Mouse (Mus musculus) embryonic facial prominence, embryonic 13.5 days (tissue): ENCODE results near the gene Iffo1. TPM values are rescaled to one million over a fixed set of nuclear protein-coding genes. Genes with fewer than 3 reads are reported as not detected.
"Not testable (repeated sequence)": the region's sequence is repeated elsewhere in the genome, so short reads cannot be mapped to it uniquely, and the experiment has no call there.

Source experiments
- ATAC-seq: fragments of 200-750 bp; cut with Nextera tagmentation; 2 replicates; pipeline ENCODE4 v1.8.0; 2017; ENCODE audit warnings: low read depth; ENCODE audit not compliant: insufficient number of reproducible peaks, insufficient read depth, low FRiP score, low TSS enrichment
- H3K27ac ChIP-seq: fragments of 300-500 bp; sonication (generic); 2 replicates; pipeline ENCODE4 v1.5.1; 2015; ENCODE audit warnings: moderate library complexity, mild to moderate bottlenecking, inconsistent platforms
- H3K27me3 ChIP-seq: fragments of 300-500 bp; sonication (generic); 2 replicates; pipeline ENCODE4 v1.6.1; 2015; ENCODE audit warnings: mild to moderate bottlenecking, inconsistent platforms
- H3K36me3 ChIP-seq: fragments of 300-500 bp; sonication (generic); 2 replicates; pipeline ENCODE4 v1.6.1; 2015; ENCODE audit warnings: mild to moderate bottlenecking, inconsistent platforms
- H3K4me1 ChIP-seq: fragments of 300-500 bp; sonication (generic); 2 replicates; pipeline ENCODE4 v1.6.1; 2015; ENCODE audit warnings: inconsistent platforms
- H3K4me2 ChIP-seq: fragments of 300-500 bp; sonication (generic); 2 replicates; pipeline ENCODE4 v1.6.1; 2015; ENCODE audit warnings: moderate library complexity, mild to moderate bottlenecking, inconsistent platforms
- H3K4me3 ChIP-seq: fragments of 300-500 bp; sonication (generic); 2 replicates; pipeline ENCODE4 v1.5.1; 2015; ENCODE audit warnings: mild to moderate bottlenecking, inconsistent platforms
- H3K9ac ChIP-seq: fragments of 300-500 bp; sonication (generic); 2 replicates; pipeline ENCODE4 v1.6.1; 2015; ENCODE audit warnings: mild to moderate bottlenecking, inconsistent platforms
- H3K9me3 ChIP-seq: fragments of 300-500 bp; sonication (generic); 2 replicates; pipeline ENCODE4 v1.6.1; 2016; ENCODE audit warnings: inconsistent platforms
- WGBS: fragments of 180-500 bp; shearing (Covaris S2); methylation state at CpG from one replicate; pipeline ENCODE4 v1.1.7; 2015; ENCODE audit warnings: mixed read lengths; 5-methylcytosine and 5-hydroxymethylcytosine counted together
- polyA plus RNA-seq: library from polyadenylated mRNA; unstranded; fragments of >200 nt; fragmentation: Nextera tagmentation; extraction: Ambion mirVana; gene quantifications from 2 replicates; pipeline ENCODE4 v1.2.1, GENCODE M21; 2015

Iffo1 gene
- polyA plus RNA-seq, 1 experiment from 2014 or later, result 17.6 TPM

DNA sequence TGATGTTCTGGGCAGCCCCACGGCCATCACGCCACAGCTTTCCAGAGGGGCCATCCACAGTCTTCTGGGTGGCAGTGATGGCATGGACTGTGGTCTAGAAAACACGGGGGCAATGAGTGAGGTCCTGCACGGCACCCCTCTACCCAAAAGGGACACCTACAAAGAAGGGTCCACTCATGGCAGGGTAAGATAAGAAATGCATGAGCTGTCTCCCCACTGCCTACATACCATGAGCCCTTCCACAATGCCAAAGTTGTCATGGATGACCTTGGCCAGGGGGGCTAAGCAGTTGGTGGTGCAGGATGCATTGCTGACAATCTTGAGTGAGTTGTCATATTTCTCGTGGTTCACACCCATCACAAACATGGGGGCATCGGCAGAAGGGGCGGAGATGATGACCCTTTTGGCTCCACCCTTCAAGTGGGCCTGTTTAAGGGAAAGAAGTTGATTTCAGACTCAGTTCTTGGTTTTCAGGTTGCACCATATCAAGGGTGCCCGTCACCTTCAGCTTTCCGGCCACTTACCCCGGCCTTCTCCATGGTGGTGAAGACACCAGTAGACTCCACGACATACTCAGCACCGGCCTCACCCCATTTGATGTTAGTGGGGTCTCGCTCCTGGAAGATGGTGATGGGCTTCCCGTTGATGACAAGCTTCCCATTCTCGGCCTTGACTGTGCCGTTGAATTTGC lies 17.7 kb downstream of the Iffo1 start:
- ATAC-seq, H3K9me3 ChIP-seq, H3K27ac ChIP-seq, H3K4me3 ChIP-seq, H3K9ac ChIP-seq, H3K27me3 ChIP-seq: not testable (repeated sequence)
- peaks cover 49% of the 10 kb centered on the region for H3K4me1 ChIP-seq
- peaks cover 63% of the 10 kb centered on the region for H3K36me3 ChIP-seq
- WGBS, result 69% methylated on average over 13 of the region's 16 CpGs
- H3K4me2 ChIP-seq, result 0 out of 2 replicates have a peak overlapping the region, but pooled peaks have one; percentile 5

DNA sequence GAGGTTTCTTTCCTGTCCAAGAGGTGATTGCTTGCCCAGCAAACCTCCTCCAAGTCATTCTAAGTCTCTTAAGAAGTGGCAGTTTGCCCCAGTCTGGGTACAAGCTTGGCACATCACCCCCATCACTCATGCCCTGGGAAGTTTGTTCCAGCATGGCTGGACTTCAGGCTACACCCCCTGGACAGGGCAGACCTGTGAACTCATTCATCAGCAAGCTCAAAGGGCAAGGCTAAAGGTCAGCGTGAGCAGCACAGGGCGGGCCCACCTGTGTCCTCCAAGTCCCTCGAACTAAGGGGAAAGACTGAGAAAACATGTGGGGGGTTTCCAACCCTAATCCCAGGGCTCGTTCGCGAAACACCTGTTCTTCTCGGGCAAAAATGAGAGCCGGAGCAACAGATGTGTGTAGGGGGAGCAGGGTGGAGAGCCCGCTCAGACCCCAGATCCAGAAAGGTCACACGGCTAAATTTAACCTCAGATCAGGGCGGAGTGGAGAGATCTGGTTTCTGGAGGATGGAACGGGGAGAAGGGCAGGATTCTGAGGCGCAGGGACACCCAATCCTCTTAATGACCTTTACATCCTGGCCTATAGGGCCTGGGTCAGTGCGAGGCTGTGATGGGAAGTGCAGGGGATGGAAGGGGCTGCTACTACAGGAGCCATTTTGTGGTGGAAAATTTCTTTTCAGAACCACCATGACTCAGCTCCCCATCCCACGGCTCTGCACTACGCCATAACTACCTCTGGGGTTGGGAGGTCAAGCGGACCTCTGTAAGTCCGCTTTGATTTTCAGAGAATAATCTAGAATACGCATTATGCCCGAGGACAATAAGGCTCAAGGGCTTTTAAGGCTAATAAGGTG lies 19.0 kb downstream of the Iffo1 start:
- peak overlapping the region; percentile 97 for H3K9ac ChIP-seq
- peak overlapping the region; percentile 96 for H3K4me2 ChIP-seq
- peak overlapping the region; percentile 96 for H3K4me3 ChIP-seq
- no peak for ATAC-seq
- peak overlapping the region; percentile 93 for H3K27ac ChIP-seq
- WGBS, result 2% methylated on average over 20 of the region's 20 CpGs
- peaks cover 53% of the 10 kb centered on the region for H3K4me1 ChIP-seq
- no peaks in the 10 kb centered on the region for H3K9me3 ChIP-seq
- no peaks in the 10 kb centered on the region for H3K27me3 ChIP-seq
- peaks cover 66% of the 10 kb centered on the region for H3K36me3 ChIP-seq

DNA sequence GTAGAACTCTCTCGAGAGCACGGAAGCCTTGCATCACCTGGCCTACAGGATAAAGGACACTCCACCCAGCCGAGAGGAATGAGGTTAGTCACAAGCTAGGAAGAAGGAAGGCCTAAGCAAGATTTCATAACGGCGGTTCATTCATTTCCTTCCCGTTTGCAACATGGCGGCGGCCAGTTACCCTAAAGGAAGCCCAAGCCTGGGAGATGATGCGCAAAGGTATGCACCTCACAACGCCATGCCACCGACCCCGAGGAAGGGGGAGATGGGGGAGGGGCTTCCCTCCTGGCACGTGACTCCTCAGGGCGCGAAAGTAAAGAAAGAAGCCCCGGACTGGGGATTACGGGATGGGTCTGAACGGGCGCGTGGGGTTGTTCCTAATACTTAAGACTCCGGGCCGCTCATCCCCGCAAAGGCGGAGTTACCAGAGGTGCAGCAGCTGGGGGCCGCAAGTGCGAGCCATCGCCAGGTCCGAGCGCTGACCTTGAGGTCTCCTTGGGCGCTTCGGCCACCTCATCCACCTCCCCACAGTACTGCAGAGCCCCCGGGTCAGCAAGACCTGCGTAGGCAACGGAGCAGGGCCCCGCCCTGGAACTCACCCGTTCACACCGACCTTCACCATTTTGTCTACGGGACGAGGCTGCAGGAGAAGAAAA lies 19.8 kb downstream of the Iffo1 start:
- ATAC-seq, result no peak; the same call in 1 of the 2 replicates
- Histone ChIP-seq H3K9me3 (no peaks in the 10 kb centered on the region), H3K4me2 (peak overlapping the region; percentile 96), H3K4me1 (peaks cover 53% of the 10 kb centered on the region), H3K27ac (peak overlapping the region; percentile 93), H3K9ac (peak overlapping the region; percentile 97), H3K27me3 (no peaks in the 10 kb centered on the region), H3K36me3 (peaks cover 66% of the 10 kb centered on the region), H3K4me3 (peak overlapping the region; percentile 96)
- 0% methylated on average over 39 of the region's 39 CpGs for WGBS

DNA sequence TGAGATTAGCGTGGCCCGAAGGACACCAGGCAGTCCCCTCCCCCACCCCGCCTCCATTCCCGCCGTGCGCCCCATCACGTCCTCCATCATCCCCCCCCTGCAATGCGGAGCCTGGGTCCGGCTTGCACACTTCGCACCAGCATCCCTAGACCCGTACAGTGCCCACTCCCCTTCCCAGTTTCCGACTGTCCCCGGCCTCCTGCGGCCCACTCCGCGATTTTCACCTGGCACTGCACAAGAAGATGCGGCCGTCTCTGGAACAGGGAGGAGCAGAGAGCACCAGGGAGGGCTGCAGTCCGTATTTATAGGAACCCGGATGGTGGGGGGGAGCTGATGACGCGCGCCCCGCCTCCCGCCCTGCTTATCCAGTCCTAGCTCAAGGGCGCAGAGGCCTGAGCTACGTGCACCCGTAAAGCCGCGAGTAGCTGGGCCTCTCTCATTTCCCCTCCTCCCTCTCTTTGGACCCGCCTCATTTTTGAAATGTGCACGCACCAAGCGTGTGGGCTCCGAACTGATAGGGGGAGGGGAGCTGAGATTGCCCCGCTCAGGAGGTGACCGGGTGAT lies 20.4 kb downstream of the Iffo1 start:
- no peaks in the 10 kb centered on the region for H3K9me3 ChIP-seq
- ATAC-seq, result peak; percentile 91
- peaks cover 66% of the 10 kb centered on the region for H3K36me3 ChIP-seq
- peak overlapping the region; percentile 96 for H3K4me2 ChIP-seq
- peak overlapping the region; percentile 96 for H3K4me3 ChIP-seq
- H3K9ac ChIP-seq, result peak overlapping the region; percentile 97
- under 1% methylated on average over 36 of the region's 36 CpGs for WGBS
- H3K27ac ChIP-seq, result peak overlapping the region; percentile 93
- peaks cover 53% of the 10 kb centered on the region for H3K4me1 ChIP-seq
- H3K27me3 ChIP-seq, result no peaks in the 10 kb centered on the region

DNA sequence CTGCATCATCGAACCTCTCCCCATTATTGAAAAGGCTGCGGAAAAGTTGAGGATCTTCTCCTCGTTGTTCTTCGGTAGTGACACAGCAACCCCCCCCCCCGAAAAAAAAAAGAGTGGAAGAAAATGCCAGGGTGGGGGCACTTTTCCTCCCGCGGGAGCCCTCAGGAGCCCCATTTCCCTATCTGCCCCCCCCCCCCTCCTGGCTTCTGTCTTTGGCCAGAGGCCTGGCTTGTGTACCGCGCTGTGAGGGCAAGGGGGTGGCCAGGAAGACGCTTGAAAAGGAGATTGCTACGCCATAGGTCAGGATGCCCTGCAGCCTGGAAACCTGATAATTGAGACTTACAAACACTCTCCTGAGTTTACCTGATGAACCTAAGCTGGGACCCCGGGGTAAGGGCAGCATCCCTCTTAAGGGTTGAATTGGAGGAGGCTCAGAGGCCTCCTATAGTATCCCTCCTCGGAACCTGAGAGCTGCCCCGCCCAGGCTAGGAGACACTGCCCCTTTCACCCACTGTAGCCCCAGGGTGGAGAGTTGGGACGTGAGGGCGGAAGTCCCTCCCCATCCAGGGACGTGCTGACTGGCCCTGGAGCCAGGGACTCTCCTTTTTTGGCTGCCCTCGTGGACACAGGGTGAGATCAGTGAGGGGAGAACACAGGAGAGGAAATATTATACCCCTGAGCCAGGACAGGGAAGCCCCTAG lies 21.2 kb downstream of the Iffo1 start, which contains the start of gene Gapdh:
TSS of gene Gapdh (minus strand) at position 417 of the 701 bp plus-strand sequence.
- Histone ChIP-seq H3K9ac (peak within 1 kb of the TSS; percentile 97), H3K4me1 (peaks cover 47% of the 10 kb centered on the region), H3K4me2 (peak within 1 kb of the TSS; percentile 96), H3K27ac (peak within 1 kb of the TSS; percentile 93), H3K9me3 (no peaks in the 10 kb centered on the region), H3K4me3 (peak within 1 kb of the TSS; percentile 96), H3K27me3 (no peaks in the 10 kb centered on the region), H3K36me3 (peaks cover 66% of the 10 kb centered on the region)
- under 1% methylated on average over 18 of the region's 18 CpGs for WGBS
- peak; percentile 16; the same call in 1 of the 2 replicates for ATAC-seq

DNA sequence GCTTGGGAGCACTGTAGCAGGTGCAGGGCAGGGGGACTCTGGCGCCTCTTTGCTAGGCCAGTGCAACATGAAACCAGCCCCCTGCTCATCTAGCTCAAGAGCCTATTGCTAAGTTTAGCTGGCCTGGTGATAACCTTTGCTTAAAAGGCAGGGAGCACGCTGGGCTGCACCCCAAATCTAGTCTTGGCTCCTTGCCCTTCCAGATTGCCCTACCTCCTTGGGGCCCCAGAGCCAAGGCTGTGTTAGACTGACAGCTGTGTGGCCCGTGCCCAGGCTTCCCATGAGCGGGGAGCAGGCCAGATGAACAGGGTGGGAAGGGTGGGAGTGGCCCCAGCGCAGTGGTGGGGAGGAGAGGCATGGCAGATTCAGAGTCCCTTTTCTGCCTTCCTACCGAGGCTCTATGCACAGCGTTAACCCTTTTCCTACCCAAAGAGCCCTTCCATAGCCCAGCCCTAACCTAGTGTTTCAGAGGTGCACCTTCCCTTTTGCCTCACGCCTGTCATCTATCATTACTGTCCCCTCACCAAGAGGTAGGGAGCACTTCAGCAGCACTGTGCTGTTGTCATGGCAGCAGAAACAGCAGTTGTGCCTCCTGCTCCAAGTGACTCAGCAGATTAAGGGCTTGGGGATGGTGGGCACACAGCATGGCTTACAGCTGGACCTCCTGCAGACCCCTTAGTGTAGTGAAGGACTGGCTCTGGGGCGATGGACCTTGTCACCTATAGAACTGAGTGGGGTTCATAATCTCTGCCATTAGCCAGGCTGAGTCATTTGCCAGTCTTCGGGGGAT lies 22.0 kb downstream of the Iffo1 start:
- Histone ChIP-seq H3K9ac (peak overlapping the region; percentile 97), H3K27ac (peak overlapping the region; percentile 93), H3K4me2 (peak overlapping the region; percentile 96), H3K4me1 (peaks cover 41% of the 10 kb centered on the region), H3K36me3 (peaks cover 70% of the 10 kb centered on the region), H3K9me3 (no peaks in the 10 kb centered on the region), H3K27me3 (no peaks in the 10 kb centered on the region), H3K4me3 (peak overlapping the region; percentile 96)
- ATAC-seq, result no peak
- WGBS, result 20% methylated on average over 10 of the region's 10 CpGs

DNA sequence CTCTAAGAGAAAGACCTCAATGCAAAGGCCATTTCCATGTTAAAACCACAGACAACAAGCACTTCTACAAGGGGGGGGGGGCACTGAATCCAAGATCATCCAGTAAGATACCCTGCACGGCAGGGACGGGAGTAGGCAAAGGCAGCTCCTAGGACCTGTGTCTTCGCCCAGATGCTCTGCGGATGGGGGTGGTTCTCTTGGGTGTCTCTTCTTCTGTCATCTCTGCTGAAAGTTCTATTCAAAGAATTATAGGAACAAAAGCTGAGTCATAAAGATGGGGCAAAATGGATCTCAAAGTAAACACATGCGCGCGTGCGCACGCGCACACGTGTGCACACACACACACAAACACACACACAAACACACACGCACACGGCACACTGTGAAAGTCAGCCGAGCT lies 23.0 kb downstream of the Iffo1 start:
- Histone ChIP-seq H3K27ac (peak overlapping the region; percentile 93; the same call in 1 of the 2 replicates), H3K9me3 (no peaks in the 10 kb centered on the region), H3K4me1 (peaks cover 36% of the 10 kb centered on the region), H3K4me3 (no peak overlapping the region), H3K4me2 (no peak overlapping the region), H3K27me3 (no peaks in the 10 kb centered on the region), H3K9ac (peak overlapping the region; percentile 97; the same call in 1 of the 2 replicates), H3K36me3 (peaks cover 73% of the 10 kb centered on the region)
- 92% methylated on average over 14 of the region's 14 CpGs for WGBS
- no peak for ATAC-seq

DNA sequence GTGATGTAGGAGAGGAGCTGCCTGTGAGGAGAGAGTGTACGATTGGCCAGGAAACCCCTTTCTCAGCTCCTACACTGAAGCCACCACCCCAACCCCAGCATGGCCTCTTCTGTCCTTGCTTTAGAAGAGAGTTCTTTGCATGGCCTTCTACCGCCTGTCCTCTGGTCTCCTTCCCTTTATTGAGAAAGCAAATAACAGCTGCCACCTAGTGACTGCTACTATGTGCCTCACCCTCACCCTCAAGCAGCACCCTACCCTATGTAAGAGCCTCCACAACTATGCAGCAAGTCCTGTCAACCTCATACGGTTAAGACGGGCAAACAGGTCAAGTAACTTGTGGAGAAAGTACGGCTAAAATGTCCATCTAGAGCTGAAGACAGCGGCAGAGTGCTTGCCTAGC lies 25.2 kb downstream of the Iffo1 start:
- Histone ChIP-seq H3K4me3 (no peak overlapping the region), H3K4me2 (no peak overlapping the region), H3K27me3 (no peaks in the 10 kb centered on the region), H3K4me1 (peaks cover 22% of the 10 kb centered on the region), H3K9me3 (no peaks in the 10 kb centered on the region), H3K36me3 (peaks cover 81% of the 10 kb centered on the region), H3K27ac (no peak overlapping the region), H3K9ac (no peak overlapping the region)
- 88% methylated on average over 6 of the region's 6 CpGs for WGBS
- ATAC-seq, result no peak

DNA sequence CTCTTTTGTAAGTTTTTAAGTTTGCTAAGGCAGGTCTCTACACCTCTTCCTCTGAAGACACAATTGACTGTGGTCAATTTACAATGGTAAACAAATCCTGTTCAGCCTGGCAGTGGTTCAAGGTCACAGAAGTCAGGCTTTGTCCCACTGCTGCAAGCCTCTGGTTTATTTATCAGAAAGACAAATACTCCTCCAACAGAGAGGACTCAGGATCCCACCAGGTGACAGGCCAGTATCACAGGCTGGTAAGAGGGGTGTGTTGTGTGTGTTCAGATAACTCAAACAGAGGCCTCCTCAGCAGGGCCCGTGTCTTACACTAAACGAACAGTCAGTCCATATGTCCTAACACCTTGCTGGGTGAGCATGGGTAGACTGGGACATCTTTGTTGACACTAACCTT lies 27.4 kb downstream of the Iffo1 start:
- no peak overlapping the region for H3K27ac ChIP-seq
- H3K4me1 ChIP-seq, result peaks cover 7% of the 10 kb centered on the region
- H3K36me3 ChIP-seq, result peaks cover 100% of the 10 kb centered on the region
- no peak overlapping the region for H3K9ac ChIP-seq
- no peak overlapping the region for H3K4me2 ChIP-seq
- no peak for ATAC-seq
- 94% methylated on average over 2 of the region's 2 CpGs for WGBS
- H3K9me3 ChIP-seq, result no peaks in the 10 kb centered on the region
- no peaks in the 10 kb centered on the region for H3K27me3 ChIP-seq
- no peak overlapping the region for H3K4me3 ChIP-seq

DNA sequence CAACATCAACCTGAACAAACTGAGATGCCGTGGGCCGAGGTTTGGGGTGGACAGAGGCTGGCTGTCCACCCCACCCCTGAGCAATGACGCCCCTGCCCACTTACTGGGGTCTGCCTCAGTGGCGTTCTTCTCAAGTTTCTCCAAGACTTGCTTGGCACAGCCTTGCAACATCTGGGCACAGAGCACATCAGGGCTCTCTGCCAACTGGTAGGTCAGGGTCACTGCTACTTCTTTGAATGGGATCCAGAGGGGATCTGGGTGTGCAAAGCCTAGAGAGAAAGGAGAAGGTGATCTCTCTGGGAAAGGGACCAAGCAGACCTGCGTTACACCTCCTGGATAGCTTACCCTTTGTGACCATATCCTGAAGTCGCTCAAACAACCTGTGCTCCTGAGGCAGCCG lies 28.2 kb downstream of the Iffo1 start:
- Histone ChIP-seq H3K4me1 (no peaks in the 10 kb centered on the region), H3K9me3 (no peaks in the 10 kb centered on the region), H3K27ac (no peak overlapping the region), H3K4me2 (no peak overlapping the region), H3K4me3 (no peak overlapping the region), H3K27me3 (no peaks in the 10 kb centered on the region), H3K9ac (no peak overlapping the region), H3K36me3 (peaks cover 100% of the 10 kb centered on the region)
- no peak for ATAC-seq
- WGBS, result 93% methylated on average over 7 of the region's 7 CpGs
